Mouse (Mus musculus): ENCODE data around the gene 4930502E18Rik. TPM values are rescaled to one million over a fixed set of nuclear protein-coding genes. Genes with fewer than 3 reads are reported as not detected.
A peak's percentile ranks its signal among the peaks of the same experiment; 100 is the strongest.
"Not testable (repeated sequence)": the region's sequence is repeated elsewhere in the genome, so short reads cannot be mapped to it uniquely, and the experiment has no call there.

Gene 4930502E18Rik
- not detected for total RNA-seq (2022)

DNA sequence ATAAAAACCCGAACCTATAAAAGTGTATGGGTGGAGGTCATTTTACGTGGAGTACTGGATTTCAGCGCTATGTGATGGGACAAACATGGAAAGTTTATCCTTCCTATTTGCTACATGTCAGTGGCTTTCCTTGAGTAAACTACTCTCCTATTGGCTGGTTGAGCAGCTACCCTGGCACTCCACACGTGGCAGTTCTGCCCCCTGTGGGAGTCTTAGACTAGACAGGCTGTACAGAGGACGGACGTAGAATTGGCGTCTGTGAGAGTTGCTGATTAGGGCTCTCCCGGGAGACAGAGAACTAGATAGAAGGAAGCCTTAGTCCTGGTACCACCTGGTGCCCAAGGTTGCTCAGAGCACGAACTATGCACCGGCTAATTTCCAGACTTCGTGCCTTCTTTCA lies at the start of gene 4930502E18Rik:
Gene 4930502E18Rik, plus strand, starts transcription at position 231 of the 400 bp plus-strand sequence.
- DNase-seq (ENCODE audit: low spot score in 2 of 2) = no peak

DNA sequence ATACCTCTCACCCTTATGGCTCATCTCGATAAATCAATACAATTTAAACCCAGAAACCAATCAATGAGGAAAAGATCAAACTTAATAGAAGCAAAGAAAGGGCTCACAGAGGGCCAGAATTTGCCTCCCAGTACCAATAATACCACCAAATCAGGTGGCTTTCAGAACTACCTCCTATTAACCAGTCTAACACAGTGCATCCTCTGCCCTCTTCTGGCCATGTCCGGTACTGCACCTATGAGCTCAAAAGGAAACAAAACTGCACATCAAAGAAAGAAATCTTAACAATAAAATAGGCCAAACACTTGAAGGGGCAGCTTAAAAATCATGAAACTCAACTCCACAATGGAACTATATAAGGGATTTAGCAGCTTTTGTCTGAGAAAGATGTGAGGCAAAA lies 47.7 kb upstream of the 4930502E18Rik start:
- DNase-seq (ENCODE audit: low spot score in 2 of 2) = peak; percentile 15 to 38

DNA sequence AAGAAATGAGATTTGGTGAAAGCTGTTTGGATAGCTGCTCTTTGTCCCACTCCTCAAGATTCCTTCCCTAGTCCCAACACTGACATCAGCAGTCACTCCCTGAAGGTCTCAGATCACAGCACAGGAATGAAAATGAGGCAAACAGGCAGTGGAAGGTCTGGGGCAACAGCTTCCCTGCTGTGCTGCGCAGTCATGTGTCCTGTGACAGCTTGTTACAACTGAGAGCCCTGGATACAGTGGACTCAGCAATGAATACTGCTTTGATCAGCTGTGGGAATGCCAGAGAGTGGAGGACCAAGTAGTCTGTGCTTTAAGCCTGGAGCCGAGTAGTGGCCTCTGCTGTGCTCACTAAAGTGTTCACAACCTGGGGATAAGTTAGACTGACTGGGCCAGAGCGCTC lies 42.0 kb upstream of the 4930502E18Rik start:
- DNase-seq (ENCODE audit: low spot score in 2 of 2) = not testable (repeated sequence)

DNA sequence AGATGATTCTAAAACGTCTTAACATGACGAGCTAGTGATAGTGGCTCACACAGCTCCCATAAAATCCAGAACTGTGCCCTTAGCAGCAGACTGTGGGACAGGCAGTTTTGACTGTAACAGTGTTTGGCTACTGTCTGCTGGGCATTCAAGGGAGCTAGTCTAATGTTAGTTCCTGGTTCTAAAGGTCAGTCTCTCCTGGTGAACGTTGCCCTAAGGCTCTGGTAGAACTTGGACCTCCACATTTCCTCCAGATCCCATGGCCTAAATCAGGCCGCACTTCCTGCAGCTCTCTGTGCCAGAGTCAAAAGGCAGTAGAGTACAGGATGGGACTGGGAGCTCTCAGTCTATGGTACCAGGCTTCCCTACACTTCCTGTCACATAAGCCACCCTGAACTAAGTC lies 40.0 kb upstream of the 4930502E18Rik start:
- not testable (repeated sequence) for DNase-seq (ENCODE audit: low spot score in 2 of 2)

DNA sequence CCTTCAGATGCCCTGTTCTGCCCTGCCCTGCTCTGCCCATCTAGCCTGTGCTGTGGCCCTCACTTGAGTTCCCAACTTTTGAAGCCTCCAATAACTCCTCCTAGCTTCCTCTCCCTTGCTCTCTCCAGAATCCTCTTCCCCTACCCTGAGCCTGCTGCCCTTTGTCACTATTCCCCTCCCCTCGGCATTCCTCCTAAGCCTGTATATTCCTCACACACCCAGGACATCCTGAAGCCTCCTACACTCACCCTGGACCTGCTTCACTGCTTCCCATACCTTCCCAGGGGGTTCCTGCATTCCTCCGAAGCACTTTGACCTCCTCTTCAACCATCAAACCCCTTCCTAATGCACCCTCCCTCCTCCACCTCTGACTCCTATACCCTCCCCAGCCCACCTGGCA lies 32.6 kb upstream of the 4930502E18Rik start:
- no peak for DNase-seq (ENCODE audit: low spot score in 2 of 2)

DNA sequence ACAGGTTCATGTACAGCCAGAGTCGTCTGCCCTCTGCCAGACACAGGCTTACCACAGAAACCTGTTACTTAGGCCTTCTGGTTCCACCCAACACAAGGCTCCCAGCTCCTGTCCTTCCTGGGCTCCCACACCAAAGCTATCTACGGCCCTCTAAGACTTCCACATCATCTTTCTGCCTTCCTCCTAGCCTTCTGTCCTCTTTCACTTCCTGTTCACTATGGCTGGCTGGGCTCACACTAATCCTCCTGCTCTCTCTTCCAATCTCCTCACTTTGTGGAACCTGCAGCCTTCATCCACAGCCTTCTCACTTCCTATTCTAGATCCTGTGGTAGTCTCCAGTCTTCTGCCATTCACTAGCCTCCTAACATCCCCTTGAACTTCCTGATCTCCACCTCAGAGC lies 31.5 kb upstream of the 4930502E18Rik start:
- DNase-seq (ENCODE audit: low spot score in 2 of 2) = no peak

DNA sequence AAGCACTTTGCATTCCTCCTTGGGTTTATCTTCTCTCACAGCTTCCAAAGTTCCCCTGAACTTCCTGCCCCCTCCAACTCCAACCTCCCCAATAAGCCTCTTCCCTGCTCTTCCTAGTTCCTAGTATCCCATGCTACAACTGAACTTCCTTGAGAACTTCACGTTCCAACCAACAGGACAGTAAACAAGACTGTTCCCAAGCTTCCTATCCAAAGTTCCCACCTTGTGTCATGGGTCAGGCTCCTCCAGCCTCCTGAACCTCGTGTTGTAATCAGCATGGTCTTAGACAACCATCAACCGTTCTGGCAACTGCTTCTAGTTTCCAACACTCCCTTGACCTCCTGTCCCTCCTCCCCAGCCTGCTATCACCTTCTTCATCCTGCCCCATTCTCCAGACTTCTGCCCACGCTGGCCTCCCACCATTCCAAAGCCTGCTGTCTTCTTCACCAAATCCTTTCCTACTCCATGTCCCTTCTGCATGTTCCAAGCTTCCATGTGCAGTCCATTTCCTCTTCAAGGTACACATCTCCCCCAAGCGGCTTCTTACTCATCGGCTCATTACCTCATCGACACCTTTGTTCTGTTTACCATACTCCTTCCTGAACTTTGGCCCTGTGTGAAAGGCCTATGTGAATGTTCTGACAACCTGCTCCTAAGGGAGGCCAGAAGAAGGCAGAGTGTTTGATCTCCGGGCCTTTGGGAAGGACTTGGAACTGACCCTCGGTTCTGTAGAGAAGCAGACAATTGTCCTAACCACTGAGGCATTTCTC lies 30.4 kb upstream of the 4930502E18Rik start:
- no peak for DNase-seq (ENCODE audit: low spot score in 2 of 2)

DNA sequence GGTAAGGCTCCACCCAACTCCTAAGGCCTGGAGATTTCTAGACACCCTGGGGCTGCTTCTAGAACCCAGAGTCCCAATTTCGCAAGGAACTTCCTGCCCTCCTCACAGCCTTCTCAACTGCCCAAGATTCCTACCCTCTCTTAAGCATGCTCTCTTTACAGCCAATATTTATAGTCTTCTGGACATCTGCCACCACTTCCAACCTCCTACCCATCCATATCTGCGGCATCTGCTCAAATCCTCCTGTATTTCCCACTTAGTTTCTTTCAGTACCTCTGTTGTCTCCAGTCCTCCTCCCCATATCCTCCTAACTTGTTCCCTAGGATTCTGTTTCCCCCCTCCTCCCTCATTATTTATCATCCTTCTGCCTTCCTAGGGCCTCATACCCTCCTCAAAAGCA lies 25.4 kb upstream of the 4930502E18Rik start:
- no peak for DNase-seq (ENCODE audit: low spot score in 2 of 2)

DNA sequence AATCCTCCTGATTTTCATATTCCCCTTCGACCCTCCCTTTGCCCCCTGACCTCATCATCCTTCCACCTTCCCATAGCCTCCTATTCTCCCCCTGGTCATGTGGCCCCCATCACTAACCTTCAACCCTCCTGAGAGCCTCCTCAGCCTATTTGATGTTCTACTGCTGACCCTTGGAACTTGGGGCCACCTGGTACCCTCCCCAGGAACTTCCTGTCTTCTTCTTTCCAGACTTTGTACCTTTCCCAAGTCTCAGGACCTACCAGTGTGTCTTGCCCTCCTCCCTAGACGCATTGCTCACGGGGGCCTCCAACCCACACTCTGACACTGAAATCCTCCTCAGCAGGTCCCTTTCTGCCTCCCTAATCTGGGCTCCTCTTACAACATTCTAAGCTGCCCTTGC lies 22.0 kb upstream of the 4930502E18Rik start:
- no peak for DNase-seq (ENCODE audit: low spot score in 2 of 2)

DNA sequence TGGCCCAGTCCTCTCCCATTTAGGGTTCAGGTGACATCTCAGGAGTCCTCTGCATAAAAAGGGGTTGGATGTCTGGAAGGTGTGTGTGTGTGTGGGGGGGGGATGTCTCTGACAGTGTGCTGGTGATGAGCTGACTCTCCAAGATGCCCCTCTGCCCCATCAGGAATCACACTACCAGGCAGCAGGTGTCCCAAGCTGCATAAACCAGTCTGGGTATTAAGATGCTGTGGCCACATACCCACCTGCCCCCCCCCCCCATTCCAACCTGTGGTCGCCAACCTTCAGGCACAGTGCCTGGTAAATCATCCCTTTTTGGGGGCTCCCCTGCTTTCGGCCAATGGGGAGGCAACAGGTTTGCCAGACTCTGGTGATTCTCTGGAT lies 8.7 kb upstream of the 4930502E18Rik start:
- DNase-seq (ENCODE audit: low spot score in 2 of 2) = no peak

DNA sequence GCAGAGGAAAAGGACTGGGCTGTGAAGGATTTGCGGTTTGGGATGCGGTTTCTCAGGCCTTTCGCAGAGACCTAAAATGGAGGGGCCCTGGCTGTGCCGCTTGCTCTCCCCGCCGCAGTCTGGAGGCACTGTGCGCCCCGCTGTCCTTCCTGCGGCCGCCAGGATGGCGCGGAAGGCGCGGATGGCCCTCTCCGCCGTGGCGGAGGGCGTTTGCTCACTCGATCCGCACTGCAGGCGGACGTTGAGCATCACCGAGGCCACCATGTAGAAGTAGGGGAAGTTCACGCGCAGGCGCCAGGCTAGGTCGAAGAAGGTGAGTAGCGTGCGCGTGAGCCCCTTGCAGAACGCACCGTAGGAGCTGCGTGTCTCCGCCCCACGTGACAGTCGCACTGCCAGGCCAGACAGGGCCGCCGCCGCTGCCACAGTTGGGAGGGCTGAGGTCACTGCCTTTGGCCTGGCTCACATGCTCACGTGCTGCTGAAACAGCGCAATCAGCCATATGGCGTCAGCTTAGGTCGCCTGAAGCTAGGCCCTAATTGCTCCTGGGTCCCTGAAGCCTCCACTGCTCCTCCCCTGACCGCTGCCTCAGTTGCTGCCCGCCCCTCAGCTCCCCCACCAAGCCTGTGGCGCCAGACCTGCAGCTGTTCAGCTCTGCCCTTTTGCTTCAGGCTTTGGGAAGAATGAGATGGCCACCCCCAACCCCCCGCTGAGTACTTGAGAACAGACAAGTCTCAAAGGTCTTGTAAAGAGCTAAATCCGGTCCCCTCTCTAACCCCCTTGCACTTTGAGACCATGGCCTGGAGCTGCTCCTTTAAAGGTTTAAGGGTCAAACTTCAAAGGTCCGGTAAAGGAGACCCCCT lies 8.1 kb upstream of the 4930502E18Rik start:
- no peak for DNase-seq (ENCODE audit: low spot score in 2 of 2)

DNA sequence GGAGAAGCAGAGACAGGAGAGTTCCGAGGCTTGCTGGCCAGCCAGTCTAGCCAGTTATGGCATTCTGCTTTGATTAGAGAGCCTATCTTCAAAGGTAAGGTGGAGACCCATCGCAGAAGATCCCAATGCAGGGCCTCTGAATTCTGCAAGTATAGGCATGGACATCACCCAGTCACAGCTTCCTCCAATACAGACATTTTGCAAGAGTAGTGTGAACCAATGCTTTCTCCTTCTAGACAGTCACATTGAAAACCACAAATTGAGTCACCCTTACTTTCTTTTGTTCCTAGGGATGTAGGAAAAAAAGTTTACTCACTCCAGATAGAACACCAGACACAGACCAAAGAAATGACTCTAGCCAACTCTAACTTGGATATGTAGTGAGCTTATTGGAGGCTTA lies 4.3 kb downstream of the 4930502E18Rik start:
- DNase-seq (ENCODE audit: low spot score in 2 of 2) = no peak

DNA sequence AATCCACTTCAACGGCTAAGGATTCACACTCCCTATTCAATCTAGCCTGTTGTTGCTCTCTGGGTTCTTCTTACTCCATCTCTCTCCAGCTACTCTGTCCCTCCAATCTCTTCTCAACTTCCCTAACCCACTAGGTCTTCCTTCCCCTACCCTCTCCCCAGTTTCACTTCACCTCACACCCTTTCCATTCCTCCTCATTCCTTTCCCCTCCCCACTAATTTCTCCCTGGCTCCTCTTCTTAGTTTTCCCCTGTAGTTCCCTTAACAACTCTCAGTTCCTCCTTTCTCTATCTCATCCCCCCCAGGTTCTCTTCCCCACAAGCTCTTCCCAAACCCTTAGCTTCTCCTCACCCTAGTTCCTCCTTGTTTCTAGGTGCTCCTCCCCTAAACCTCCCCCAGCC lies 28.2 kb downstream of the 4930502E18Rik start:
- DNase-seq (ENCODE audit: low spot score in 2 of 2) = no peak

DNA sequence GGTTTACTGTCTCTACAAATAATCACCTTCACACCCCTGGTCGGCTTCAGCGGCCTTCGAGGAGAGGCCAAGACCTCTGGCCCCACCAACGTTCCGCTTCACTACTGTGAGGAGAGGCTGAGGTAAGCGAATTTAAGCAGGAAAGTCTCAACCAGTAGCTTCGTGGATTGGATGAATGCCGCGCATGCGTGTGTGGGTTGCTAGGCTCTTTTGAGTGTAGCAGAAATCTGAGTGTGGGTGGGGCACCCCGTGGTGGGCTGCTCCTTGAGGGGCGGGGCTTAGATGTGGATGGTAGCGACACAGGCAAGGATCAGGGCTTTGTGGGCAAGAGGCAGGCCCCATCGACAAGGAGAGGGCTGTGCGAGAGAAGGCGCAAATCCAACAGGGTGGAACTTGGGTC lies 33.1 kb downstream of the 4930502E18Rik start, which contains the start of gene 1700013H16Rik:
Gene 1700013H16Rik, minus strand, starts transcription at position 96 of the 400 bp plus-strand sequence.
- no peak for DNase-seq (ENCODE audit: low spot score in 2 of 2)

DNA sequence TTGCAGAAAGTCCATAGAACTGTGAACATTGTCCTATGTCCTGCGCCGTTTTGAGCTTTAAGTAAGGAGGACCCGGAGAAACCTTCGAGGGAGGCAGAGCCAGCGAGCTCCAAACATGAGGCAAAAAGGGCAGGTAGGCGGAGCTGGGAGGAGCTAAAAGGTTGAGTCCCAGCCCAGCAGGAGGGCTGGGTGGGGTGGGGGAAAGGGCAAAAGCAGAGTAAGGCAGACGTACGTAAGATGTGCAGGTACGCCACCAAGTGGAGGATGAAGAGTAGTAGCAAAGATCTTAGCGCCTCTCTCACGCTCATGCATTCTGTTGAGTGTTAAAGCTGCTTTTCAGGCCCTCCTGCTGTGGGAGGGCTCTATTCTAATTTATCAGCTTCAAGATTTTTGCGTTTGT lies 51.6 kb downstream of the 4930502E18Rik start, which contains the start of gene Zfp36l3:
Gene Zfp36l3, minus strand, starts transcription at position 119 of the 400 bp plus-strand sequence.
- DNase-seq (ENCODE audit: low spot score in 2 of 2) = no peak

Other genes with a start within 250 kb of the 4930502E18Rik start
- gene Rtl8c, start 116.8 kb upstream of the 4930502E18Rik start, total RNA-seq (2022) = 1 to 10 TPM; 2.3 to 5.6 (median 3.7) TPM
- not detected for gene Gm14597, start 115.8 kb upstream of the 4930502E18Rik start, total RNA-seq (2022)
- gene Rtl8a, start 81.1 kb upstream of the 4930502E18Rik start, total RNA-seq (2022) = 10 to 100 TPM; 51.2 to 67.1 (median 55.0) TPM
- 10 to 100 TPM; 39.2 to 63.2 (median 46.2) TPM for gene Rtl8b, start 54.4 kb upstream of the 4930502E18Rik start, total RNA-seq (2022)
- not detected for gene 1700013H16Rik, start 33.0 kb downstream of the 4930502E18Rik start, total RNA-seq (2022)
- not detected for gene Zfp36l3, start 51.6 kb downstream of the 4930502E18Rik start, total RNA-seq (2022)
- under 1 TPM in 1 of 4 experiments, not detected in 3; 0.62 TPM for gene Xlr, start 72.9 kb downstream of the 4930502E18Rik start, total RNA-seq (2022)